Mouse (Mus musculus) layer of hippocampus, postnatal 36 days (tissue): ENCODE measurements around the gene Kpnb1. TPM values are rescaled to one million over a fixed set of nuclear protein-coding genes. Genes with fewer than 3 reads are reported as not detected.
A peak's percentile ranks its signal among the peaks of the same experiment; 100 is the strongest.
"Not testable (repeated sequence)": the region's sequence is repeated elsewhere in the genome, so short reads cannot be mapped to it uniquely, and the experiment has no call there.

Source experiments
- DNase-seq, 2 experiments: peaks; one replicate each; pipeline ENCODE4 v3.0.0; 2022
- total RNA-seq, 2 experiments: library from RNA; stranded (reverse); gene quantifications; 2 replicates each; pipeline ENCODE4 v1.2.3; 2021

Kpnb1 gene
- total RNA-seq: 100 to 1,000 TPM; 128 to 132 TPM

DNA sequence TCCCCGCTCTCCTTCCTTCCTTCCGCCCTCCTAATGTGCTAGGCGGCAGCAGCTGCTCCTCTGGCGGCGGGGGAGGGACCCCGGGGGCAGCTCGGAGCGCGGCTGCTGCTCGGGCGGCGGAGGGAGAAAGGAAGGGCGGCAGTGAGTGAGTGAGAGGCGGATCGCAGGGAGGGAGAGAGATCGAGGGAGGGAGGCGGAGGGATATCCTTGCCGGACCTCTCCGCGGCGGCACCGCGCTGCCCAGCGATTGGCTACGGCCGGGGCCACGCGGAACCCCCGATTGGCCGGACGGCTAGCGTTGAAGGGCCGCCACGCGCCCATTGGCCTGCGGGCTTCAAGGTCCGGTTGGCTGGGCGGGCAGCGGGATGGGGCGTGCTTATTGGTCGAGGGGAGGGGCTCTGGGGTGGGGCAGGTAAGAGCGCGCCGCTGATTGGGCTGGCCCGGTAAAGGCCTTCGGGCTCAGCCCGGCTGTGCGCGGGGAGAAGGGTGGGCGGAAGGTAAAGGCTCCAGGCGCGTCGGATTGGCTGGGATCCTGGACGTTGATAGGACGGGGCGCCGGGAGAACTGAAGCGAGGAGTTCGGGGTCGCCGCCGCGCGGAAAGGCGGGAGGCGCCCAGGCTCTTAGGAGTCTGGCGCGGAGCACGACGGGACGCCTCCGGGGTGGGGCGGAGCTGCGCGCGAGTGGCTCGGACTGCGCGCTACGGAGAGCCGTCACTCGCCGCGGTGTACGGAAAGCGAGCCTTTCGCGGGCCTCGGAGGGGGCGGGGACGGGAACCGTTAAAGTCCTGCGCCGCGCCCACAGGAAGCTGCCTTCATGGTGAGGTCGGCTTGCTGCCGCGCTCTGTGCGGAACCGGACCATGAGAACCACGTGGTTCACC, at the start of gene Kpnb1:
TSS of gene Kpnb1 (minus strand) at position 118 of the 879 bp plus-strand sequence.
- peak; percentile 99 for DNase-seq

DNA sequence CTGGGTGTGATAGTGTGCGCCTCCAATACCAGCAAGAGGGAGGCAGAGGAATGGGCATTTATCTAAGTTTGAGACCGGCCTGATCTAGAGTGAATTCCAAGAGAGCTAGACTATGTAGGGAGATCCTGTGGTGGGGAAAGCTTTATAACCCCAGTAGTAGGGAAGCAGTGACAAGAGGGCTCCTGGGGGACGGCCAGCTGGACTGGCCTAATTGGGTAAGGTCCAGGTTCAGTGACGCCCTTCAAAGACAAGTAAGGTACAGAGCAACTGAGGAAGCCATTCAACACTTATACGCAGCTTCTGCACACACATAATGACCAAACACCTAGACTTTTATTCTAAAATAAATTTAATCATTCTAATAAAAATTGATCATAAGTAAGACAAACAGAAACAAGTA, 44.8 kb upstream of the Kpnb1 start:
- DNase-seq: no peak

DNA sequence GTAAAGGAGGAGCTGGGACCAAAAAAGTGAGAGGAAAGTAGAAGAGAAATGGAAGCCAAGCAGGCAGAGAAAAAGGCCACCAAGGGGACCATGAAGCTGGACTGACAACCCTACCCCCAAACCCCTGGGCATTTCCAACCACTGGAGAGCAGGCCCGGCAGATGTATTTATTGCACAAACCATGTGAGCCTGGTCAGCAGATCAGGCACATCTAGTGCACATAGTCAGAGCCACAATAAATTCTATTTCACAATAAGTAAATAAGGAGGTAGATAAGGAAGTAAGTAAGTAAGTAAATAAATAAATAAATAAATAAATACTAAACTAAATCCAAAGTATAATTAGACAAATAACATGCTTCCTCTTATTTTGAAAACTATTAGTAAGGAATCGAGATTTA, 41.7 kb upstream of the Kpnb1 start:
- DNase-seq: no peak

DNA sequence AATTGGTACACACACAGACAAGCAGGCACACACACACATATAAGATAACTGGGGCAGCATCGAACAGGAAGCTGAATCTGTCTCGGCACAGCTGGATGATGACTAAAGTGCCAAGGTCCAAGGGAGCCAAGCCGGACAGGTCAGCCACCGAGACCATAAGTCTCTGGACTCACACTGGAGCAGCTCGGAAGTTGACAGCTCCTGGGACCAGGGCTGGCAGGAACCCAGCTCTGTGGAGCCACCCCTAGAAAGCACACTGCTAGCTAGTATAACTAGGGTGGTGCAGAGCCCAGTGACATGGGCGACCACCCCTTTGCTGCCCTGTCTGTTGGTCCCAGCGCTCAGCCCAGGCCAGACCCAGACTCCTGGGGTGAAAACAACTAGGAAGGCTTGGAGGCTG, 41.3 kb upstream of the Kpnb1 start:
- no peak for DNase-seq

DNA sequence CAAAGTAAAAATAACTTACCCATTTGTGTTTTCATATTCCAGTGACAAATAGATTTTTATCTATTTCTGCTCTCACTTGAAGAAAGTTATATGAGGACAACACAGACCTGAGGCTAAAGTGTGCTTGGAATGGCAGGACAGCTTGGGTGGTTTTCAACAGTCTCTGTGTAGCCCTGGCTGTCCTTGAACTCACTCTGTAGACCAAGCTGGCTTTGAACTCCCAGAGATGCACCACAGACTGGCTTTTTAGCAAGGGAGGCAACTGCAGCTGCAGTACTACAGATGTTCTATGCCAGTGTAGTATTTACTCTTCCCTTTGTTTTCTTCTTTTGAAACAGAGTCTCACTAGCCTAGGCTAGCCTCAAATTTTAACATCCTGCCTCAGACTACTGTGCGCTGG, 38.5 kb upstream of the Kpnb1 start:
- no peak for DNase-seq

DNA sequence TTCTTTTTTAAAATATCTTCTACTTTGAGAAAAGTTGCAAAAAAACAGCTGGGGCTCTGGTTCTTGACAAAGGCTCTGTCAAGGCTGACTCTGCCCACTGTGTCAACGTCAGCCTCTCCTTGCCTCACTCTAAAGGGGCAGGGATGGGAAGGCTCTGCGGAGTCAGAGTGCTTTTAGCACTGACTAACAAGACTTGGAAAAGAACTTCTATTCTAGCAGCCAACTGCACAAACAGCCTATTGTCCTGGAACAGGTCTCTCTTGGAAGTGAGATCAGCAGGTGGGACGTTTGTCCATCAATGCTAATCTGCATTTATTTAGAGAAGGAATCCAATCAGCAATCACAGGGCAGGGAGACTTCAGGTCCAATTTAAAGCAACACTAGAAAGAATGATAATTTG, 35.8 kb upstream of the Kpnb1 start:
- DNase-seq: no peak

DNA sequence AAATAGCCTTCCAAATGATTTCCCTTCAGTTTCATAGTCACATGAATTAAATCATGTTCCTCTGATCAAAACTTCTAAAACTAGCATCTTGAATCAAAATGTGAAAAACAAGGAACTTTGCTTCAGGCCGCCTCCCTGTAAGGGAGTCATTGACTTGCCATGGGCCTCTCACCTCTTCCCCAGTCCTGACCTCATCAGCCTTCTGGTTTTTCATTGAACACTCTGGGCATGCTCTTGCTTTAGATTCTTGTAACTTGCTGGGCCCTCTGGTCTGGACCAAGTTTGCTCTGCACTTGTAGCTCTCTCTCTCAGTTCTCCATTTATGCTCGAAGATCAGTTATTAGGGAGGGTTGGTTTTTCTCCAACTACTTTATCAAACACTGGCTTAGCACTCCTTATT, 33.9 kb upstream of the Kpnb1 start:
- no peak for DNase-seq

DNA sequence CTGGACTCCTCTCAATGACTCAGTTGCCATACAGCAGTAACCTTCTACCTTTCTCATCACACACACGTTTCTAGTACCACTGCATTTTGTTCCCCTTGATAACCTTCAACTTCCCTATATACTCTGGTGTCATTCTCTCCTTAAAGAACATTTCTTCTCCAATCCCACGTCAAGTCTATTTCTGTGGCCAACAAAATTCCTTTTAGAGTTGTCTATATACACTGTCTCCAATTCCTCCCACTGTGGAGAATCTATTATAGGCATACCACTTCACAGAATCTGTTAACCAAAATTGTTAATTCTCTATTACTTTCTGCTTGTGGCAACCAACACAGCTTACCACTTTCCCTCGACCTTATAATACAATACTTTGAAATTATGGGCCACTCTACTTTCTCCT, 32.5 kb upstream of the Kpnb1 start:
- no peak for DNase-seq

DNA sequence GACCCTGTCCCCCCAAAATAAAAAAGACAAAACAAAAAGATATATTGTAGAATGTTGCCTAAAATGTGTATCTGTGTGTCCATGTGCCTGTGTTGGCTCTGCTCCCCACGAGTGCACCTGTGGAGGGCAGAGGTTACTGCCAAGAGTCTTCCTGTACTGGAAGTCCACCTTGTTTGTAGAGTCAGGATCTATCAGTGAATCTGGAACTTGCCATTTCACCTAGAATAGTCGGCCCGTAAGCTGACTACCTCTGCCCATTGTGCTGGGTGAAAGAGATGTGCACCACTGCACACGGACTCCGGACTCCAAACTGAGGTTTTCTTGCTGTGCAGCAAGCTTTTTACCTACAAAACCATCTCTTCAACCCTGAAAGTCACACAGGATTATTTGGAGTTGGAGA, 26.7 kb upstream of the Kpnb1 start:
- DNase-seq: no peak

DNA sequence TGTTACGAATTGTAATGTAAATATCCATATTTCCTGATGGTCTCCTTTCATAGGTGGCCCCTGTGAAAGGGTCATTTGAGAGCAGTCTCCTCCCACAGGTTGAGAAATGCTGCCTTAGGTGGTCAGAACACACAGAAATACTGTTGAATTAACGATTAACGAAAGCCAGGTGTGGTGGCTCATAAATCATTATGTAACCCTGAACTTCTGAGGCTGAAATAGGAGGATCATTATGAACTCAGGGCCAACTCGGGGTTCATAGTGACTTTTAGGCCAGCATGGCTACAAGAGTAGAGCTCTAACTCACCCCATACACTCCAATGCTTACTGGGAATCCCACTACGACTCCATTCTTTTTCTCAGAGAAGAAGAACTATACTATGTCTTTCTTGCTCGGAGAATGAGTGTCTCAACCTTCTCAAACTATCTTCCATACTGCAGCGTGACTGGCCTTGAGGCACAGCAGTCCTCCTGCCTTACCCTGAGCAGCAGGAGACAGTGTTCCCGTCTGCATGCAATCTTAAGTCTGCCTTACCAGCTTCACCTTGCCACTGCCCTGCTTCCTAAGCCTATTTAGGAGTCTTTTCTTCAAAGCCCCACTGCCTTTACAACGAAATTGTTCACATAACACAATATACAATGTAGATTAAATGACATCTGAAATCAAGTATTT, 23.2 kb upstream of the Kpnb1 start:
- no peak for DNase-seq

DNA sequence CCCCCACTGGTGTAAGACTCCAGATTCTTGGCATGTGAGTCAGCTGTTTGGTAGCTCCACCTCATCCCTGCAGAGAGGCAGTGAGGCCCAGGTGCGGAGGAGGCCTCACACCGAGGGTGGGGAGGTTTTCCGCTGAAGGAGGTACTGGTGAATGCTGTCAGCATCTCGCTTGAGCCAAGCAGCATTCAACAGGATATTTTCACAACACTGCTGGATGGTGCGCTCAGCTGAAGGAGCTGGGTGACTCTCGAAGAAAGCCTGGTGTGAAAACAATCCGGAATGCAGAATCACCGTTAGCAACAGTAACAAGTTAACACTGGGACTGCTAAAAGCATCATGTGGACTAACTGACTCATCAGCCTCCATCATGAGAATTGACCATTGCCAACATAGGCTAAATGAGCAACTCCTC, 19.3 kb upstream of the Kpnb1 start:
- DNase-seq: peak; percentile 7 to 10

DNA sequence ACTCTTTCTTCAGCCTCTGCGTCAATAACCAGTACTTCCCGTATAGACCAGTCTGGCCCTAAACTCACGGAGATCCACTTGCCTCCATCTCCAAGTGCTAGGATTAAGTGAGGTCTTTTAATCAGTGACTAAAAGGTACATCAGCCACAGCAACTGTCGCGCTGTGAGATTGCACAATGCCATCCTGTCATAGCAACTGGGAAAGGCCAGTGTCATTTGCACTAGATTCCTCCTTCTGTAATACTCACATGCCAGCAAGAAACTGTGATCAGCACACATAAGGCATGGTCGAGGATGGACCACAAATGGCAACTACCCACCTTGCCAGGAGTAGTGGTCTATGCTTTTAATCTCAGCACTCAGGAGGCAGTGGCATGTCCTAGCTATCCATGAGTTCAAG, 11.8 kb upstream of the Kpnb1 start:
- no peak for DNase-seq

DNA sequence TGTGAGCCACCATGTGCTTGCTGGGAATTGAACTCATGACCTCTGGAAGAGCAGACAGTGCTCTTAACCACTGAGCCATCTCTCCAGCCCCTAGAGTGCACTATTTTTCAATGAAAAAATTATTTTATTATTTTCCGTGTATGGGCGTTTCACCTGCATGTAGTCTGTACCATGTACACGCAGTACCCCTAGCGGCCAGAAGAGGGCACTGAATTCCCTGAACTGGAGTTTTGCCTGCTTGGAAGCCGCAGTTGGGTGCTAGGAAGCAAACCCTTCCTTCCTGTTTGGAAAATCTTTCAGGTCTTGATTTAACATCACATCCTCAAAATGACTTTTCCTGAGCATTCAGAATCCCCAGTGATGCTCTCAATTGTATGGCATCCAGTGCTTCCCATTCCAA, 10.9 kb upstream of the Kpnb1 start:
- DNase-seq: no peak

DNA sequence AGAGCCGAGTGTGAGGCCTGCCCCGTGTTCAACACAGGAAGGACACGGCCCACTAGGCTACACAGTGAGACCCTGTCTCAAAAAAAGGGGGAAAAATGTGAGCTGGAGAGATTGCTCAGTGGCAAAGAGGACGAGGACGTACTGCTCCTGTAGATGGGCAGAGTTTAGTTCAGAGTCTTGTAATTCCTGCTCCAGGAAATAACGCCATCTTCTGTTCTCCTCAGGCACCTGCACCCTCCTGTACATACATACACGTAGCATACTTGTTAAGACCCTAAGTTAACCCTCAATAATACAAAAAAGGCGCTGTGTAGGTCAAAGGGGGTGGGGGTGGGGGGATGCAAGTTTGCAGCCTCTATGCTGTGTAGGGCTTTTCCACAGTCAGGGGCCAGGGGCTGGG, 9.3 kb upstream of the Kpnb1 start:
- DNase-seq: no peak

DNA sequence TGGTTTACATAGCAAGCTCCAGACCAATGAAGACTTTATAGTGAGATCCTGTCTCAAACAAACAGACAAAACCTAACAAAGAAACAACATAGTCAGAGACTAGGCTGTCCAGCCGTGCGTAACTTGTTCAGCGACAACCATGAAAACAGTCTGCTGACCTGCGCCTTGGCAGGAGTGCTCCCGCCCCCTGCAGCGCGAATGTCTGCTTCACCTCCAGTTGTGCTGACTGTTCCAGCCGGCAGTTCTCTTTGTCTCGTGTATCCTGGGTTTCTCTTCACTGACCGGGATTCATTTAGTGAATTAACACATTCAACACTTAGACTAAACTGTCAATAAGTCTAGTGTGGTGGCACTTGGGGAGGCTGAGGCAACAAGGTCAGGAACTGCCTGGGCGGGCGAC, 8.9 kb upstream of the Kpnb1 start:
- no peak for DNase-seq

DNA sequence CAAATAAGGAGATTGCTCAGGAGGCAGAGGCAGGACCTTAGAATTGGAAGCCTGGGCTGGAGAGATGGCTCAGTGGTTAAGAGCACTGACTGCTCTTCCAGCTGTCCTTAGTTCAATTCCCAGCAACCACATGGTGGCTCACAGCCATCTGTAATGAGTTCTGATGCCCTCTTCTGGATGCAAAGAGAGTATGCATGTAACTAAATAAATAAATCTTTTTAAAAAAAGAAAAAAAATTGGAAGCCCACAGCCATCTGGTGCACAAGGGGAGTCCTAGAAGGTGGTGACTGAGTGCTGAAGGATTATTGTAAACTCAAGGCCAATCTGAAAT, 4.9 kb upstream of the Kpnb1 start:
- DNase-seq: no peak

DNA sequence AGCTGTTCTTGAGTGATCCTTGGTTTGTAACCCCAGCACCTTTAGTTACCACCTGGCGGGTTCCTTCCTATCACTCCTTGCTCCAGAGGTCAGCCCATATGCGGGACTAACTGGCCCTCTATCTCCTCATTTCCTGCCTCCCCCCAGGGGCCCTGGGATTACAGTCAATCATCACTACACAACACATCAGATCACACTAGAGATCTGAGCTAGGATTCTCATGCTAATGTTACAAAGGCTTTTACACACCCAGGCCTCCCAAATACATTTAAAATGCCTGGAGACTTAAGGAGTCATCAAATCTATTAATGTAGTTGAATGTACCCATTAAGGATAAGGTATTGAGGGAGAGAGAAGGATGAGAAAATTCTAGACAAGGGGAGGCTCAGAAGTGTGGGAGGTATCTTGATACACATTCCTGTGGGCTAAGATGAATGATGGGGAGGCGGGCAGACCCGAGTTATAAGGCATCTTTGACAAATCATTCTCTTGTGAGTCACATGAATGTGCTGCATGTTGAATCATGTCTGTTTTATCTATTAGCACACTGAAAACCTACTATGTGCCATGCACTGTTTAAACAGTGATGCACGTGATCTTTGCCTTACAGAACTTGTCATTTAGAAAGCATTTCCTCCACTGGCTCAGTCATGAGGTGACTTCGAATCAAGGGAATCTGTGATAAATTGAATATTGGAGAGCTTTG, 4.4 kb upstream of the Kpnb1 start:
- no peak for DNase-seq

DNA sequence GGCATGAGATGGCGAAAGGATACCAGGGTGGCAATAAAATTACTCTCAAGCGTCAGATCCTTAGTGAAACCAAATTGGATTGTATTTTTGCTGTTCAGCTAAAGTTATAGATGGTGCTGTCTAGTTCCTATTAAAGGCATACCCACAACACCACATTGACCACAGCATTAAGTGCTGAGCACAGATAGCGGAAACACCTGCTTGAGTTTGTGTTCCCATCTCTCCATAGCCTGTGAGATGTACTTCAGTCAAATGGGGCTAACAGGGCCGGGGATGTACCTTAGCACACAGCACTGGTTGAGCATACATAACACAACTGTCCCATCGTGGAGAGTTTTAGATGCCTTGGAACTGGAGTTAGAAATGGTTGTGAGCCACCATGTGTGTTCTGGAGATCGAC, 3.3 kb upstream of the Kpnb1 start:
- no peak for DNase-seq

DNA sequence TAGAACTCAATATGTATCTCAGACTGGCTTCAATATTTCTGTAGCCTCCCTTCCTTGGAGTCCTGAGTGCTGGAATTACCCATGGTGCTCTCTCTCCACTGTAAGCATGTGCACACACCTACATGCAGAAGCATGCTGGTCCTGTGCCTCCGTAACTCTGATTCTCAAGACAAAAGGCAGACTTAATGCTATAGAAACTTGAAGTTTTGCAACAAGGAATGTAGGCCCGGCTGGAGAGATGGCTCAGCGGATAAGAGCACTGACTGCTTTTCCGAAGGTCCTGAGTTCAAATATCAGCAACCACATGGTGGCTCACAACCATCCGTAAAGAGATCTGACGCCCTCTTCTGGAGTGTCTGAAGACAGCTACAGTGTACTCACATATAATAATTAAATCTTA, 2.0 kb upstream of the Kpnb1 start:
- DNase-seq: not testable (repeated sequence)

DNA sequence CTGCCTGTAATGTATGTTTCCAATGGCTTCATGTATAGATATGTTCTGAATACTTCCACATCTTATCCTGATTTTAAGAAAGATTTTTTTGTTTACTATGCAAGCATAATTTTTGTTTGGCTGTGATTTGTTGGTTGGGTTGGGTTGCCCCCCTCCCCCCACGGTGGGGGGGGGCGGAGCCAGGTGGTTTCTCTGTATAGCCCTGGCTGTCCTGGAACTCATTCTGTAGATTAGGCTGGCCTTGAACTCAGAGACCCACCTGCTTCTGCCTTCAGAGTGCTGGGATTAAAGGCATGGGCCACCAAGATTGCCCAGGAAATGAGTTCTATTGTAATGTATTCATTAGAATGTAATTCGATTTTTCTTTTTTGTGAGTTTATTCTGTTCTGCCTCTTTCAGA, 1.6 kb upstream of the Kpnb1 start:
- DNase-seq: no peak

DNA sequence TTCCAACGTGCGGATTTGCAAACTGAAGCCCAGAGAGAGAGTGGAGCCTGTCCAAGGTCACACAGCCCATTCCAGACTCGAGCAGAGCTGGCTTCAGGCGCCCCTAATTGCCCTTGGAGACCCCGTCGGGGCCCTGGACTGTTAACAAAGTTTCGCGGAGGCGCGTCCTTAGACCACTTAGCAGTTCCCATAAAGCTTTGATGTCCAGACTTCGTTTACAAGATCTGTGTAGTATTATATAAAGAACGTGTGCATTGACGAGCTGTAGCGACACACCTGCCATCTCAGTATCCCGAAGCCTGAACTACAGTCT, 918 bp upstream of the Kpnb1 start:
- DNase-seq: no peak

DNA sequence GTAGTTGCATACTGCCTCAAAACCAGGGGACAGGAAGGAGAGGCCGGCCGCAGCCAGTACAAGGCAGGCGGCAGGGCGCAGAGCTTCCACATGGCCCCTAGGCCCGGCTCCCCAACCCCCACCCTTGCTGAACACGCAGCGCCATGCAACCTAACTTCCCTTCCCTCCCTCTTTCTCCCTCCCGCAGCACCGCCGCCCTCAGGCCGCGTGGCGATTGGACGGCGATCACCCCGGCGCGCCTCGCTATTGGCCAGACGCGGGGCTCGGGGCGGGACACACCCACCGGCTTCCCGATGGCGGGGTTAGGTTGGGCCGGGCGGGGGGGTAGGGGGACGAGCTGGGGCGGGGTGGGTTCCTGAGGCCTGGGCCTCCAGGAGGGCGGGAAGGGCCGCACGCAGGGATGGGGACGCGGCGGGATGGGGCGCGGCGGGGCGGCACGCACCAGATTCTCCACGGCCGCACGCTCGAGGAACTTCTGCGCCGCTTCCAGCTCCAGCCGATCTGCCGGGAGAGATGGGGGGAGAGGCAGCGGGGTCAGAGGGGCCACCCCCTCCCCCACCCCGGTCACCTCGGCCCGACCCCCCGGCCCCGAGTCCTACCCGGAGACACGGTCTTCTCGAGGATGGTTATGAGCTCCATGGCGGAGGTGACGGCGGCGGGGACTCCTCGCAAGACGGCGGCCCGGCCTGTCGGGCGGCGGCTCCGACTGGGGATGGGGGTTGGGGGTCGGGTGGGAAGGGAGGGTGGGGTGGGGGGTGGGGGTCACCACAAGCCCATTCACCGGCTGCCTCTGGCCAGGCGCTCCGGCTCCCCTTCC, 526 bp downstream of the Kpnb1 start:
- peak; percentile 97 for DNase-seq
